Mouse (Mus musculus) heart, embryonic 10.5 days (tissue): ENCODE measurements at regions not wholly inside any gene's neighbourhood (a gene's known extent, or its start where the extent isn't known, plus 50 kb on each side); places are given as distances from the start of the nearest gene placed in this dataset.

Source experiments
- DNase-seq: peaks from one replicate; pipeline ENCODE4 v3.0.0-alpha.2; 2017; ENCODE audit warnings: low spot score
- H3K27ac ChIP-seq: fragments of 300-500 bp; sonication (generic); 2 replicates; pipeline ENCODE4 v1.5.1; 2016; ENCODE audit warnings: mild to moderate bottlenecking
- H3K27me3 ChIP-seq: fragments of 300-500 bp; sonication (generic); 2 replicates; pipeline ENCODE4 v1.6.1; 2016; ENCODE audit warnings: mild to moderate bottlenecking; ENCODE audit not compliant: poor library complexity, insufficient read depth, severe bottlenecking
- H3K36me3 ChIP-seq: fragments of 300-500 bp; sonication (generic); 2 replicates; pipeline ENCODE4 v1.6.1; 2016; ENCODE audit warnings: mild to moderate bottlenecking, moderate library complexity
- H3K4me1 ChIP-seq: fragments of 300-500 bp; sonication (generic); 2 replicates; pipeline ENCODE4 v1.6.1; 2016; ENCODE audit warnings: mild to moderate bottlenecking
- H3K4me3 ChIP-seq: fragments of 300-500 bp; sonication (generic); 2 replicates; pipeline ENCODE4 v1.5.1; 2016; ENCODE audit warnings: mild to moderate bottlenecking, moderate library complexity
- H3K9me3 ChIP-seq: fragments of 300-500 bp; sonication (generic); 2 replicates; pipeline ENCODE4 v1.6.1; 2016; ENCODE audit warnings: mild to moderate bottlenecking, moderate library complexity
- WGBS: fragments of 180-500 bp; shearing (Covaris S2); methylation state at CpG from one replicate; pipeline ENCODE4 v1.1.7; 2016; 5-methylcytosine and 5-hydroxymethylcytosine counted together

- peak overlapping the region; percentile 44; the same call in 1 of the 2 replicates for H3K27ac ChIP-seq
- H3K4me1 ChIP-seq = peaks cover 27% of the 10 kb centered on the region
- no peak overlapping the region; the same call in 1 of the 2 replicates for H3K4me3 ChIP-seq
- WGBS = 56% methylated on average over 14 of the region's 14 CpGs
- no peaks in the 10 kb centered on the region for H3K27me3 ChIP-seq
- no peaks in the 10 kb centered on the region for H3K36me3 ChIP-seq
- DNase-seq = no peak
- no peaks in the 10 kb centered on the region for H3K9me3 ChIP-seq
These were observed 83.0 kb upstream of the Daam1 start for GRCm38 (mm10) chr12:71747831-71748368.

- peak overlapping the region; percentile 67; the same call in 1 of the 2 replicates for H3K27ac ChIP-seq
- no peaks in the 10 kb centered on the region for H3K27me3 ChIP-seq
- H3K9me3 ChIP-seq = no peaks in the 10 kb centered on the region
- no peak overlapping the region for H3K4me3 ChIP-seq
- 42% methylated on average over 4 of the region's 4 CpGs for WGBS
- no peaks in the 10 kb centered on the region for H3K36me3 ChIP-seq
- H3K4me1 ChIP-seq = peaks cover 27% of the 10 kb centered on the region
- DNase-seq = no peak
These were observed 82.1 kb upstream of the Daam1 start for GRCm38 (mm10) chr12:71748731-71749130.

- no peaks in the 10 kb centered on the region for H3K9me3 ChIP-seq
- H3K4me1 ChIP-seq = peaks cover 27% of the 10 kb centered on the region
- H3K4me3 ChIP-seq = no peak overlapping the region
- peak; percentile 70 for DNase-seq
- peak overlapping the region; percentile 52; the same call in 1 of the 2 replicates for H3K27ac ChIP-seq
- WGBS = 54% methylated on average over 2 of the region's 2 CpGs
- H3K27me3 ChIP-seq = no peaks in the 10 kb centered on the region
- H3K36me3 ChIP-seq = no peaks in the 10 kb centered on the region
These were observed 81.2 kb upstream of the Daam1 start for GRCm38 (mm10) chr12:71749668-71750067.

GRCm38 (mm10) chr12:71752741-71753260, 78.1 kb upstream of the Daam1 start:
- Histone ChIP-seq H3K4me3 (no peak overlapping the region), H3K9me3 (no peaks in the 10 kb centered on the region), H3K27me3 (no peaks in the 10 kb centered on the region), H3K4me1 (peaks cover 19% of the 10 kb centered on the region), H3K36me3 (no peaks in the 10 kb centered on the region), H3K27ac (no peak overlapping the region)
- 66% methylated on average over 7 of the region's 7 CpGs for WGBS
- DNase-seq = peak; percentile 17

GRCm38 (mm10) chr12:71753276-71753675, 77.6 kb upstream of the Daam1 start:
- WGBS = 78% methylated on average over 3 of the region's 3 CpGs
- no peaks in the 10 kb centered on the region for H3K9me3 ChIP-seq
- no peak overlapping the region for H3K4me3 ChIP-seq
- H3K36me3 ChIP-seq = no peaks in the 10 kb centered on the region
- H3K4me1 ChIP-seq = peaks cover 15% of the 10 kb centered on the region
- H3K27me3 ChIP-seq = no peaks in the 10 kb centered on the region
- H3K27ac ChIP-seq = no peak overlapping the region
- peak; percentile 35 for DNase-seq

GRCm38 (mm10) chr12:71763194-71763593, 67.7 kb upstream of the Daam1 start:
- H3K4me3 ChIP-seq = no peak overlapping the region
- H3K27ac ChIP-seq = no peak overlapping the region
- WGBS = 67% methylated on average over 4 of the region's 4 CpGs
- H3K9me3 ChIP-seq = 0 out of 2 replicates have a peak, but pooled peaks cover 2% of the 10 kb centered on the region
- H3K27me3 ChIP-seq = no peaks in the 10 kb centered on the region
- H3K36me3 ChIP-seq = no peaks in the 10 kb centered on the region
- no peak for DNase-seq
- H3K4me1 ChIP-seq = no peaks in the 10 kb centered on the region

- H3K9me3 ChIP-seq = 0 out of 2 replicates have a peak, but pooled peaks cover 2% of the 10 kb centered on the region
- H3K36me3 ChIP-seq = no peaks in the 10 kb centered on the region
- H3K27ac ChIP-seq = no peak overlapping the region
- 0 out of 2 replicates have a peak, but pooled peaks cover 13% of the 10 kb centered on the region for H3K4me1 ChIP-seq
- DNase-seq = no peak
- H3K27me3 ChIP-seq = no peaks in the 10 kb centered on the region
- WGBS = 82% methylated on average over 4 of the region's 4 CpGs
- H3K4me3 ChIP-seq = no peak overlapping the region
These were observed 64.8 kb upstream of the Daam1 start for GRCm38 (mm10) chr12:71766086-71766485.

- Histone ChIP-seq H3K27me3 (no peaks in the 10 kb centered on the region), H3K27ac (no peak overlapping the region), H3K36me3 (no peaks in the 10 kb centered on the region), H3K4me3 (no peak overlapping the region), H3K9me3 (0 out of 2 replicates have a peak, but pooled peaks cover 2% of the 10 kb centered on the region), H3K4me1 (0 out of 2 replicates have a peak, but pooled peaks cover 13% of the 10 kb centered on the region)
- WGBS = 93% methylated on average over 1 of the region's 1 CpGs
- no peak for DNase-seq
These were observed 64.2 kb upstream of the Daam1 start for GRCm38 (mm10) chr12:71766636-71767035.

GRCm38 (mm10) chr12:71767896-71768295, 63.0 kb upstream of the Daam1 start:
- H3K4me3 ChIP-seq = no peak overlapping the region
- WGBS = 41% methylated on average over 3 of the region's 3 CpGs
- no peaks in the 10 kb centered on the region for H3K27me3 ChIP-seq
- H3K9me3 ChIP-seq = 0 out of 2 replicates have a peak, but pooled peaks cover 2% of the 10 kb centered on the region
- no peak overlapping the region for H3K27ac ChIP-seq
- H3K36me3 ChIP-seq = no peaks in the 10 kb centered on the region
- no peak for DNase-seq
- 0 out of 2 replicates have a peak, but pooled peaks cover 13% of the 10 kb centered on the region for H3K4me1 ChIP-seq

GRCm38 (mm10) chr12:71768471-71768870, 62.4 kb upstream of the Daam1 start:
- DNase-seq = peak; percentile 86
- peak overlapping the region; percentile 50 for H3K4me3 ChIP-seq
- H3K36me3 ChIP-seq = no peaks in the 10 kb centered on the region
- 0 out of 2 replicates have a peak, but pooled peaks cover 2% of the 10 kb centered on the region for H3K9me3 ChIP-seq
- no peaks in the 10 kb centered on the region for H3K27me3 ChIP-seq
- peak overlapping the region; percentile 33; the same call in 1 of the 2 replicates for H3K27ac ChIP-seq
- 2% methylated on average over 12 of the region's 12 CpGs for WGBS
- H3K4me1 ChIP-seq = 0 out of 2 replicates have a peak, but pooled peaks cover 13% of the 10 kb centered on the region

- 0 out of 2 replicates have a peak, but pooled peaks cover under 1% of the 10 kb centered on the region for H3K27me3 ChIP-seq
- H3K9me3 ChIP-seq = 0 out of 2 replicates have a peak, but pooled peaks cover 2% of the 10 kb centered on the region
- 36% methylated on average over 9 of the region's 9 CpGs for WGBS
- peak overlapping the region; percentile 50 for H3K4me3 ChIP-seq
- H3K36me3 ChIP-seq = no peaks in the 10 kb centered on the region
- 0 out of 2 replicates have a peak, but pooled peaks cover 13% of the 10 kb centered on the region for H3K4me1 ChIP-seq
- peak overlapping the region; percentile 33; the same call in 1 of the 2 replicates for H3K27ac ChIP-seq
- DNase-seq = no peak
These were observed 62.0 kb upstream of the Daam1 start for GRCm38 (mm10) chr12:71768890-71769289.

- DNase-seq = no peak
- WGBS = 76% methylated on average over 6 of the region's 6 CpGs
- H3K27me3 ChIP-seq = 0 out of 2 replicates have a peak, but pooled peaks cover 4% of the 10 kb centered on the region
These were observed 61.6 kb upstream of the Daam1 start for GRCm38 (mm10) chr12:71769302-71769701.

GRCm38 (mm10) chr12:71773891-71774290, 57.0 kb upstream of the Daam1 start:
- Histone ChIP-seq H3K36me3 (no peaks in the 10 kb centered on the region), H3K9me3 (no peaks in the 10 kb centered on the region), H3K4me1 (peaks cover 24% of the 10 kb centered on the region), H3K27me3 (peaks cover 14% of the 10 kb centered on the region; the same call in 1 of the 2 replicates), H3K4me3 (no peak overlapping the region), H3K27ac (no peak overlapping the region)
- 84% methylated on average over 9 of the region's 9 CpGs for WGBS
- DNase-seq = no peak

More at GRCm38 (mm10) chr12:71769302-71769701, 61.6 kb upstream of the Daam1 start:
- H3K36me3 ChIP-seq = no peaks in the 10 kb centered on the region
- H3K9me3 ChIP-seq = 0 out of 2 replicates have a peak, but pooled peaks cover 2% of the 10 kb centered on the region
- no peak overlapping the region for H3K4me3 ChIP-seq
- 0 out of 2 replicates have a peak, but pooled peaks cover 13% of the 10 kb centered on the region for H3K4me1 ChIP-seq
- peak overlapping the region; percentile 33; the same call in 1 of the 2 replicates for H3K27ac ChIP-seq
